Mouse (Mus musculus): ENCODE measurements around the gene Esx1.

DNA sequence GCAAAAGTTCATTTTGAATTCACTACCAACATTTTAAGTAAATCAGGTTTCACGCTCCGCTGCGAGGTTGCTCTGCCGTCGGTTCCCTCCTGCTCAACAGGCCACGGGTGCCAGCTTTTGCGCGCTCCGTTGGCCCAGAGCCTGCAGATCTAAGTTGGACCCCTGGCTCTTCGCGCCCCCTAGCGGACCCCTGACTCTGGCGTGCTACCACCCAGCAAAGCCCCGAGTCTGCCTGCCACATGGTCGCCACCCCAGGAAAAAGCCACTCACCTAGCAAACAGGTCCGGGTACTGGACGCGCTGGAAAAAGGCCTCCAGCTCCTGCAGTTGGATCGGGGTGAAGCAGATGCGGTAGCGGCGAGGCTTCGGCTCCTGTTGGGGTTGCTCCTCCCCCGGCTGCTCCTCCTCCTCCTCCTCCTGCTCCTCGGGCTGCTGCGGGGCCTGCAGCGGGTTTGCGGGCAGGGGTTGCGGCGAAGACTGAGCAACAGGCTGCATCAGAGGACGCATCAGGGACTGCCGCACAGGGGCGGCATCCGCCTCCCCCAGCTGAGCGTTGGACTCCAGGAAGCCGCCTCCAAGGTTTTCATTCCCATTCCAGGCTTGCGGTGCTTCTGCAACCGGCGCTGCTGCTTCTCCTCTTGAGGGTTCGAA is 3.7 kb downstream of the Esx1 start:
- TF ChIP-seq USF1 (IDR thresholded peaks at IDR 0.05; ENCODE audit: low read depth, low read length): no peak
- TF ChIP-seq CTCF (conservative IDR thresholded peaks at IDR 0.05 in 1 of 2, IDR thresholded peaks at IDR 0.05 in 1 of 2; ENCODE audit: low read depth in 2 of 2, low read length in 2 of 2): no peak
- TF ChIP-seq IRF4 (IDR thresholded peaks at IDR 0.05; ENCODE audit: low read depth, low read length): no peak
- TF ChIP-seq POLR2A (IDR thresholded peaks at IDR 0.05; ENCODE audit: low read depth, low read length): no peak
- TF ChIP-seq TBP (conservative IDR thresholded peaks at IDR 0.05; ENCODE audit: low read depth, low read length): no peak
- no peak for TF ChIP-seq ZMIZ1 (IDR thresholded peaks at IDR 0.05; ENCODE audit: low read depth, low read length)
- TF ChIP-seq NRF1 (IDR thresholded peaks at IDR 0.05; ENCODE audit: low read depth, low read length): no peak
- no peak for TF ChIP-seq ZC3H11A (IDR thresholded peaks at IDR 0.05; ENCODE audit: low read depth, low read length)
- no peak for TF ChIP-seq E2F4 (IDR thresholded peaks at IDR 0.05; ENCODE audit: insufficient replicate concordance, low read depth, low read length)

All from CH12.LX (cell line).